Mouse (Mus musculus) heart, postnatal 4 days (tissue): ENCODE data around the gene Krt78. TPM values are rescaled to one million over a fixed set of nuclear protein-coding genes. Genes with fewer than 3 reads are reported as not detected.

ENCODE experiments used
- total RNA-seq, 2 experiments: library from RNA; stranded (reverse); gene quantifications; 2 replicates each; pipeline ENCODE4 v1.2.3; 2021

Gene Krt78
- total RNA-seq, 2 experiments from 2014 or later = 0.07 TPM; not detected in 1

Other genes with a start within 250 kb of the Krt78 start
- not detected for gene Krt5, start 241.4 kb downstream of the Krt78 start, total RNA-seq
- not detected for gene Krt71, start 211.2 kb downstream of the Krt78 start, total RNA-seq
- not detected for gene Krt72, start 167.8 kb downstream of the Krt78 start, total RNA-seq
- not detected for gene Krt73, start 151.9 kb downstream of the Krt78 start, total RNA-seq
- gene Krt2, start 136.1 kb downstream of the Krt78 start, total RNA-seq = not detected
- gene Krt1, start 103.5 kb downstream of the Krt78 start, total RNA-seq = not detected
- not detected for gene Krt77, start 84.6 kb downstream of the Krt78 start, total RNA-seq
- not detected for gene Krt76, start 61.4 kb downstream of the Krt78 start, total RNA-seq
- gene Krt4, start 29.6 kb downstream of the Krt78 start, total RNA-seq = not detected
- gene Krt79, start 14.0 kb downstream of the Krt78 start, total RNA-seq = under 1 TPM; 0.25 to 0.45 TPM
- gene Krt8, start 50.2 kb upstream of the Krt78 start, total RNA-seq = 1 to 10 TPM; 6.2 to 6.4 TPM
- 10 to 100 TPM; 14.9 to 15.4 TPM for gene Krt18, start 73.9 kb upstream of the Krt78 start, total RNA-seq
- gene Eif4b, start 119.5 kb upstream of the Krt78 start, total RNA-seq = 100 to 1,000 TPM; 142 to 145 TPM
- gene Tns2, start 146.1 kb upstream of the Krt78 start, total RNA-seq = 10 to 100 TPM; 65.8 to 70.3 TPM
- 10 to 100 TPM; 19.9 to 22.6 TPM for gene Spryd3, start 181.9 kb upstream of the Krt78 start, total RNA-seq
- 10 to 100 TPM; 10.0 to 12.5 TPM for gene Igfbp6, start 190.1 kb upstream of the Krt78 start, total RNA-seq
- gene Soat2, start 196.2 kb upstream of the Krt78 start, total RNA-seq = under 1 TPM; 0.11 to 0.17 TPM
- 10 to 100 TPM; 45.3 to 49.4 TPM for gene Zfp740, start 249.0 kb upstream of the Krt78 start, total RNA-seq